Comparison of ENCODE assay signal across 8 mouse cellular contexts in genomic region chr7:43466099-43466694, GRCm38 (mm10). TPM values are rescaled to one million over a fixed set of nuclear protein-coding genes. Genes with fewer than 3 reads are reported as not detected.
DNase-seq lines count a peak whose midpoint lies in the region; ATAC-seq and TF ChIP-seq lines count a peak whose summit lies in the region.

No protein-coding gene starts in this region.

- intact Hi-C loops in gastrocnemius, adult 2 months (cut with DNase I): loop anchor here (1.0 to 10.0 kb wide), 2 partner anchors 43 to 119 kb away; no protein-coding TSS in a partner anchor
- intact Hi-C loops in left cerebral cortex, postnatal 14 days (cut with DNase I): loop anchor here (5.0 to 10.0 kb wide), 2 partner anchors 44 to 181 kb away; no protein-coding TSS in a partner anchor

- 1% methylated on average over 33 of the region's 33 CpGs for WGBS in hindbrain, embryonic 16.5 days

- H3K4me2 ChIP-seq in hindbrain, embryonic 16.5 days (ENCODE audit: low read length): peak overlapping the region; percentile 89

- TF ChIP-seq CTCF in gastrocnemius, adult 2 months (IDR thresholded peaks at IDR 0.05): no peak; the same call in 1 of the 2 replicates

- DNase-seq in cerebellum, postnatal 36 days: peak; percentile 78 to 85
- peak; percentile 90 for DNase-seq in gastrocnemius, adult 2 months
- DNase-seq in left cerebral cortex, postnatal 14 days (ENCODE audit: low spot score in 2 of 2): peak; percentile 76 to 85
- DNase-seq in right cerebral cortex, postnatal 10 days (ENCODE audit: low spot score in 2 of 2): peak; percentile 86 to 87
- peak; percentile 82 for DNase-seq in urinary bladder, postnatal 25 days (ENCODE audit: low spot score)

- H3K27me3 ChIP-seq in hindbrain, embryonic 16.5 days (replicated peaks; ENCODE audit: control insufficient read depth, insufficient read depth, low read length): peaks cover 7% of the 10 kb centered on the region

- H3K27ac ChIP-seq in gastrocnemius, adult 2 months: peak overlapping the region; percentile 62
- H3K27ac ChIP-seq in hindbrain, embryonic 16.5 days (ENCODE audit: low read depth, low read length): peak overlapping the region; percentile 63

- no peaks in the 10 kb centered on the region for H3K36me3 ChIP-seq in hindbrain, embryonic 16.5 days (ENCODE audit: control insufficient read depth, insufficient read depth, low read length)

- H3K4me3 ChIP-seq in gastrocnemius, adult 2 months: peak overlapping the region; percentile 83
- H3K4me3 ChIP-seq in hindbrain, embryonic 16.5 days (ENCODE audit: low read length): peak overlapping the region; percentile 56

- H3K4me1 ChIP-seq in hindbrain, embryonic 16.5 days (ENCODE audit: control insufficient read depth, insufficient read depth, low read depth, low read length): peaks cover 4% of the 10 kb centered on the region; the same call in 1 of the 2 replicates

- H3K9me3 ChIP-seq in hindbrain, embryonic 16.5 days (ENCODE audit: control insufficient read depth, low read length): no peaks in the 10 kb centered on the region

- ATAC-seq in activated CD4-positive, CD25-positive, alpha-beta regulatory T cell, adult 4 months: peak; percentile 62
- ATAC-seq in hindbrain, embryonic 16.5 days: peak; percentile 64
- peak; percentile 65 for ATAC-seq in megakaryocyte progenitor cell, adult 5-6 weeks (replicated peaks; ENCODE audit: poor library complexity)

- peak overlapping the region; percentile 64 for H3K9ac ChIP-seq in hindbrain, embryonic 16.5 days (ENCODE audit: low read depth, low read length)

RNA-seq across cellular contexts. Expression of gene Vsig10l, which starts 3.2 kb away (rescaled TPM):
- 1 to 10 TPM; 1.2 to 4.3 TPM for polyA plus RNA-seq in activated CD4-positive, CD25-positive, alpha-beta regulatory T cell, adult 4 months (2017; shearing (Covaris generic))
- total RNA-seq in gastrocnemius, adult 2 months (2021): 1 to 10 TPM; 1.7 to 2.3 TPM
- 20.4 and 26.1 TPM in 2 replicates for polyA plus RNA-seq in hindbrain, embryonic 16.5 days (2015; fragmentation: Nextera tagmentation; extraction: Ambion mirVana)
- total RNA-seq in left cerebral cortex, postnatal 14 days (2021): 1 to 10 TPM; 3.3 to 4.6 TPM
- total RNA-seq in megakaryocyte progenitor cell, adult 5-6 weeks (2015): 6.4 and 6.5 TPM in 2 replicates
- total RNA-seq in megakaryocyte progenitor cell, adult 5-6 weeks (2017): 4.6 and 6.1 TPM in 2 replicates

RNA-seq across cellular contexts. Expression of gene Gm45233, which starts 22.3 kb away (rescaled TPM):
- not detected for polyA plus RNA-seq in activated CD4-positive, CD25-positive, alpha-beta regulatory T cell, adult 4 months (2017; shearing (Covaris generic))
- 1 to 10 TPM in 1 of 2 experiments, under 1 TPM in 1; 0.45 to 1.2 TPM for total RNA-seq in gastrocnemius, adult 2 months (2021)
- polyA plus RNA-seq in hindbrain, embryonic 16.5 days (2015; fragmentation: Nextera tagmentation; extraction: Ambion mirVana): 0.49 TPM in 1 of 2 replicates, not detected in the other
- total RNA-seq in left cerebral cortex, postnatal 14 days (2021): 1 to 10 TPM in 1 of 2 experiments, under 1 TPM in 1; 0.86 to 2.0 TPM
- total RNA-seq in megakaryocyte progenitor cell, adult 5-6 weeks (2015): not detected in 2 replicates
- total RNA-seq in megakaryocyte progenitor cell, adult 5-6 weeks (2017): 1.8 and 2.3 TPM in 2 replicates

RNA-seq across cellular contexts. Expression of gene Etfb, which starts 22.3 kb away (rescaled TPM):
- polyA plus RNA-seq in activated CD4-positive, CD25-positive, alpha-beta regulatory T cell, adult 4 months (2017; shearing (Covaris generic)): 100 to 1,000 TPM; 235 to 271 TPM
- total RNA-seq in gastrocnemius, adult 2 months (2021): 100 to 1,000 TPM; 221 to 447 TPM
- polyA plus RNA-seq in hindbrain, embryonic 16.5 days (2015; fragmentation: Nextera tagmentation; extraction: Ambion mirVana): 140 and 142 TPM in 2 replicates
- total RNA-seq in left cerebral cortex, postnatal 14 days (2021): 10 to 100 TPM; 51.9 to 52.6 TPM
- total RNA-seq in megakaryocyte progenitor cell, adult 5-6 weeks (2015): 450 and 456 TPM in 2 replicates
- 759 and 825 TPM in 2 replicates for total RNA-seq in megakaryocyte progenitor cell, adult 5-6 weeks (2017)

RNA-seq across cellular contexts. Expression of gene Iglon5, which starts 23.7 kb away (rescaled TPM):
- polyA plus RNA-seq in activated CD4-positive, CD25-positive, alpha-beta regulatory T cell, adult 4 months (2017; shearing (Covaris generic)): not detected
- under 1 TPM; 0.20 to 0.28 TPM for total RNA-seq in gastrocnemius, adult 2 months (2021)
- polyA plus RNA-seq in hindbrain, embryonic 16.5 days (2015; fragmentation: Nextera tagmentation; extraction: Ambion mirVana): 9.7 and 12.0 TPM in 2 replicates
- 10 to 100 TPM; 42.7 to 46.3 TPM for total RNA-seq in left cerebral cortex, postnatal 14 days (2021)
- not detected in 2 replicates for total RNA-seq in megakaryocyte progenitor cell, adult 5-6 weeks (2015)
- not detected in 2 replicates for total RNA-seq in megakaryocyte progenitor cell, adult 5-6 weeks (2017)

RNA-seq across cellular contexts. Expression of gene Cldnd2, which starts 25.6 kb away (rescaled TPM):
- 1 to 10 TPM in 1 of 2 experiments, not detected in 1; 1.4 TPM for polyA plus RNA-seq in activated CD4-positive, CD25-positive, alpha-beta regulatory T cell, adult 4 months (2017; shearing (Covaris generic))
- not detected for total RNA-seq in gastrocnemius, adult 2 months (2021)
- polyA plus RNA-seq in hindbrain, embryonic 16.5 days (2015; fragmentation: Nextera tagmentation; extraction: Ambion mirVana): not detected in 2 replicates
- not detected for total RNA-seq in left cerebral cortex, postnatal 14 days (2021)
- 0.49 and 0.66 TPM in 2 replicates for total RNA-seq in megakaryocyte progenitor cell, adult 5-6 weeks (2015)
- total RNA-seq in megakaryocyte progenitor cell, adult 5-6 weeks (2017): not detected in 2 replicates

Comparison
In these comparisons a context has a peak if more than half of its experiments do, and no peak if none do; other contexts are left out.
1. Peak in every context shown above with its lines: DNase-seq, ATAC-seq, H3K4me3 ChIP-seq and H3K27ac ChIP-seq.
2. RNA of gene Etfb, which starts 22.3 kb away (total RNA-seq): 450 to 825 TPM in megakaryocyte progenitor cell, adult 5-6 weeks and 221 to 447 TPM in gastrocnemius, adult 2 months; 51.9 to 52.6 TPM in left cerebral cortex, postnatal 14 days; every median in the first group is over 4 times any median in the second.